Mouse (Mus musculus) adrenal gland (tissue): ENCODE measurements around the gene Mgat4d.
"Not testable (repeated sequence)": the region's sequence is repeated elsewhere in the genome, so short reads cannot be mapped to it uniquely, and the experiment has no call there.

Experiments used
- intact Hi-C: fragments of 180-260 bp; cut with DNase I; formaldehyde crosslinking; loops from one replicate; pipeline ENCODE4 v1.15.1; 2025
- long read RNA-seq, 2 experiments: library from polyadenylated mRNA; unstranded; transcript quantifications; one replicate each; pipeline ENCODE4 v2.0.0; 2020; ENCODE audit warnings: borderline replicate concordance in 1 of 2; ENCODE audit not compliant: insufficient replicate concordance in 1 of 2

Gene Mgat4d
- long read RNA-seq, experiment 1 = 0 reads
- long read RNA-seq, experiment 2 = 0 reads

- intact Hi-C loops = no loop called here
Measured at GRCm38 (mm10) chr8:83348263-83348662, at the start of gene Mgat4d. Mgat4d (plus strand) TSS chr8:83348471.

DNA sequence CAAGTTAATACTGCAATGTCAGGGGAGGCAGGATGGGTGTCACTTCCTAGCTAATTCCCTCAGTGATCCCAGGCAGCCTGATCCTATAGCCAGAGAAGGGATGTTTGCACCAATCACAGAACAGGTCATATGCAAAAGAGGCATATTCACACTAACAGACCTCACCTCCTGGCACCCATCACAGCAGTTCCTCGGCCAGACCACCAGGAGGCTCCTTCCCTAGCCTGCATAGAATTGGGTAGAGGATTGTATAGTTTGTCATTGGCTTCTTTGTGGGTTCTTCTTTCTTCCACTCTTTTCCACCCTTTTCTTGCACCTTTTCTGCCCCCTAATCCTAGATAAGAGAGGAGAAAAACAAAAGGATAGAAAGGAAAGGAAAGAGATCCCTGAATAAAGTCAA is 48.1 kb upstream of the Mgat4d start:
- intact Hi-C loops = no loop called here

DNA sequence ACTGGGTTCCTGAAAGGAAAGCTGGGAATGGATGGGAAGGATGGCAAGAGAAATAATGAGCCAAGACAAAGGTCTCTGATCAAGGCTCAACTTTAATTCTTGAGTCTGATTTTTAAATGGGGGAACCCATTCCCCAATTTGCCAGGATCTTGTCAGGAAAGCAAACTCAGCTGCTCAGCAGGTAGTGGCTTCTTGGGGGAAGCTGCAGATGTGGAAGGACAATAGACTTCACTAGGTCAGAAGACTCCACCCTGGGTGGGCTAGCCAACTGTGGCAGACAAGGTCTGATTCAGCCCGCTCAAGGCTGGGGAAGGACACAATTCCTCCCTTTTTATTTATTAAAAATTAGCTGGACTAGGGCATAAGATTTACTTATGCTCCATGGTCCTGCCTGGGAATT is 43.3 kb upstream of the Mgat4d start:
- intact Hi-C loops = no loop called here

- intact Hi-C loops = no loop called here
Measured at GRCm38 (mm10) chr8:83309836-83310235, 38.4 kb upstream of the Mgat4d start.

DNA sequence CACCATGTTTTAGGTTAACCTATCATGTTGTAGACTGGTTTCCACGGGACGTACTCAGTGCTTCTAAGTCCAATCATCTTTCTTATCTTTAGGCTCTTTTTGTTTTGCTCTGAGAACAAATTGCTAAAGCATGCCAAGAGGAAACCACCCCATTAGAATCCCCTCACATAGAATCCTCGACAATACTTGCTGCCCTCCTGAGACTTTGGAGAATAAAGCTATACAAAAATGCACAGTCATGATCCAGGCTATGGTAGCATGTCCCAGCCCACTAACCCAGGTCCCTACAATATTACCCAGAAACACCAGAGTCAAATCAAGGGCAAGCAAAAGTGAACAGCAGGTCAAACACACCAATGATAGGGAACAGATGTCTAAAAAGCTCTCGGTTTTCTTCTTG is 33.2 kb upstream of the Mgat4d start:
- intact Hi-C loops = not testable (repeated sequence)

DNA sequence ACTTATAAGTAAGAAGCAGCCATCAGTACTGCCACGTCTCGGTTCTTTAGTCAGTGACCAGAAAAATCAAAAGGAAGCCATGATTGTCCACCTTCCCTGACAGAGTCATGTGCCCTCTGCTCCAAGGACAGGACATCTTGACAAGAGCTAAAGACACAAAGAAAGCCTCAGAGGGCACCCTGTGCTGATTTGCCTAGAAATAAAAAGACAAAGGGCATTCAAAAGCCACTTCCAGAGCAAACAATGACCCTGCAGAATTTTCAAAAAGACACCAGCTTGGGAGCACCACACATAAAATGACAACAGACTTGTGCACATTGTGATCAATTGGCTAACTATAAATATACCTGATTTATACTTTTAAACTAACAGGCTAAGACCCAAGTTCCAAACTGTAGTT is 32.6 kb upstream of the Mgat4d start:
- intact Hi-C loops = no loop called here

- intact Hi-C loops = no loop called here
Measured at GRCm38 (mm10) chr8:83320543-83320942, 27.7 kb upstream of the Mgat4d start.

- intact Hi-C loops = no loop called here
Measured at GRCm38 (mm10) chr8:83322374-83322773, 25.9 kb upstream of the Mgat4d start.

GRCm38 (mm10) chr8:83323056-83323455 is 25.2 kb upstream of the Mgat4d start:
- intact Hi-C loops = no loop called here

- intact Hi-C loops = no loop called here
Measured at GRCm38 (mm10) chr8:83327889-83328288, 20.4 kb upstream of the Mgat4d start.

DNA sequence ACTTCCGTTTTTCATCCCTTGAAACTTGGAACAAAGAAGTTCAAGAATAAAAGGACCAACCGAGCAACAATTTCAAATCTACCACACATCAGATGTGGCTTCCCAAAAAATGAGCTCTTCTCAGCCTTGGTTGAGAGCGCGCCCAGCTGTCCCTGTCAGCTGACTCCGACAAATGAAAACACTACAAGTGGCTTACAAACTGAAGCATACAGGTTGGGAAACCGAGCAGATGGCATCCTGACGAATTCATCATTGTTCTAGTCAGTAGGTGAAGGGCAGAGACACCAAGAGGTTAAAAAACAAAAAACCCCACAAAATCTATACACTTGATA is 16.7 kb upstream of the Mgat4d start:
- intact Hi-C loops = loop anchor here (5.0 kb wide), 1 partner anchor 261 kb away; no protein-coding TSS in a partner anchor

DNA sequence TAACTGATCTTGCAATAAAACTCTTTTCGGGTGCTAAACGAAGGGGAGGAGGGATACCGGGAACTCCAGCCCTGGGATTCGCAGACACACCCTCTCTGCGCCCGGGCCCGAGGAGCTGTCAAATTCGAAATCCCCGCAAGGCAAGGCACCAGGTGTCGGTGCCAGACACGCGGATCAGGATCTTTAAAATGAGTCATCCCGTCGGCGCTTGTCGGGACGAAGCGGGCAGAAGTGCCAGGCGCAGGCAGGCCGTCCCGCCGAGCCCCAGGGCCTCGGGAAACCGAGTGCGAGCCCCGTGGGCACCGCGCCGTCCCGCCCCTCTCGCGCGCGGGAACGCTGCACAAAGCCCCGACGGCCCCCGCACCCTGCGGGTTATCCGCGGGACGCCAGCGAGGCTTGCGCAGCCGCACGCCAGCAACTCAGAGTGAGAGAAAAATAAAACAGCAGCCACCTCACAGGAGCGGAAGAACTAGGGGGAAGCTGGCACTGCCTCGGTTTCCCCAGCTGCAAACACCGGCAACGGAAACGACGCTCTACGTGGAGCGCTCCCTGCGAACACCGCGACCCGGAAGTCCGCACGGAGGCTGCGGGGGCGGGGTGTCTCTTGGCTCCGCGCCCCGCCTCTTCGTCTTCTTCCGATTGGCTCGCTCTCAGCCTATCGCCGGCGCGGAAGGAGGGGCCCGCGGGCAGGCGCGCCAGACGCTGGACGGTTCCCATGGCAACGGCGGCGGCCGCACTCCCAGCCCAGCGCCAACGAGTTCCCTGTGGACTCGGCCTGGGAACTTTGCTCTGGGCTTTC is 16.2 kb upstream of the Mgat4d start, which contains the start of gene Elmod2:
TSS of gene Elmod2 (minus strand) at position 588 of the 799 bp plus-strand sequence.
- intact Hi-C loops = loop anchor here (5.0 kb wide), 1 partner anchor 260 kb away; no protein-coding TSS in a partner anchor

DNA sequence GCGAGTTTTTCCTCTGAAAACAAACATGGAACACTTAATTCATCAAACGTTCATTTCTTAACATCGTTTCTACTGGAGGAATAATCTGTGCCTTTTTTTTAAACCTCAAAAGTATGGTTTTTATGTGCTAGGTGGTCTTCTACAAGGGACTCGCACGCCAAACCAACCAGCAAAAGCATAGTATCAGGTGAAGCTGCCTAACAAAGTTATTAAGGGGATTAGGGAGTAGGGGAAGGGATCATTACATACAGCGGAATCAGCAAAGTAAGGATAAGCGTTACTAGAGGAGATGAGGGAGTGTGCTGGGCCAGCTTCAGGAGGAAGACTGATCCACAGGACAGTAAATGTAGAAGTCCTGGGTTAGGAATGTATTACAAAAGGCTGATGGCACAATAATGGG is 15.4 kb upstream of the Mgat4d start:
- intact Hi-C loops = loop anchor here (5.0 kb wide), 1 partner anchor 259 kb away; no protein-coding TSS in a partner anchor

GRCm38 (mm10) chr8:83342076-83342475 is 6.2 kb upstream of the Mgat4d start:
- intact Hi-C loops = loop anchor here (1.0 to 5.0 kb wide), 2 partner anchors 82 to 240 kb away; no protein-coding TSS in a partner anchor

GRCm38 (mm10) chr8:83342693-83343092 is 5.6 kb upstream of the Mgat4d start:
- intact Hi-C loops = loop anchor here (1.0 to 5.0 kb wide), 2 partner anchors 82 to 240 kb away; no protein-coding TSS in a partner anchor

GRCm38 (mm10) chr8:83351315-83351714 is 3.0 kb downstream of the Mgat4d start:
- intact Hi-C loops = no loop called here

GRCm38 (mm10) chr8:83363156-83363769 is 15.0 kb downstream of the Mgat4d start:
- intact Hi-C loops = no loop called here

DNA sequence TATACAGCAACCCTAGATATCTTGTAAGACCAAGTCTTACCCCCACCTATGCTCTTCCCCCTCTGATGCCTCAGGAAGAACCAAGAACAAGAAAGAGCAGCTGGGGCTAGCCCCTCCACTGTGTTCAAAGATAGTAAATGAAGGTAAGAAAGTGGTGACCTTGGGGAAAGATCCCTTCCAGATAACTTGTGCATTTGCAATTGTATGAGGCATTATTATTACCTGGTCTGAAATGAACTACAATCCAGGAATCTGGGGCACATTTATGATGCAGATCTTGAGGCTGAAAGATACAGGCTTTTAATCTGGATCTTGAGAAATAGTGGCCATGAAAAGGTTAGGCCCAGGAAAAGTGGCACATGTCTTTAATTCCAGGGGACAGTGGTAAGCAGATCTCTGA is 29.0 kb downstream of the Mgat4d start:
- intact Hi-C loops = no loop called here

GRCm38 (mm10) chr8:83380141-83380540 is 31.9 kb downstream of the Mgat4d start:
- intact Hi-C loops = no loop called here

GRCm38 (mm10) chr8:83381016-83381415 is 32.7 kb downstream of the Mgat4d start:
- intact Hi-C loops = no loop called here

DNA sequence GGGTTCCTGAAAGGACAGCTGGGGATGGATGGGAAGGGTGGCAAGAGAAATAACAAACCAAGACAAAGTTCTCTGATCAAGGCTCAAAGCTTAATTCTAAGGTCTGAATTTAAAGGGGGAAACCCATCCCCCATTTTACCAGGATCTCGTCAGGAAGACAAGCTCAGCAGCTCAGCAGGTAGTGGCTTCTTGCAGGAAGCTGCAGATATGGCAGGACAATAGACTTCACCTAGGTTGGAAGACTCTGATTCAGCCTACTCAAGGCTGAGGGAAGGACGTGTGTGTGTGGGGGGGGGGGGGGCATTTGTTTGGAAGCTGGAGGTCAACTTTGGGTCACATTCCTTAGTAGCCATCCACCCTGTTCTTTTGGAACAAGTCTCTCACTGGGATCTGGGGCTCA is 34.6 kb downstream of the Mgat4d start:
- intact Hi-C loops = no loop called here

- intact Hi-C loops = no loop called here
Measured at GRCm38 (mm10) chr8:83389316-83390005, 41.2 kb downstream of the Mgat4d start, which contains the start of gene Clgn. Clgn (plus strand) TSS chr8:83389867.
